Mouse (Mus musculus): ENCODE measurements around the gene Cacna1d. TPM values are rescaled to one million over a fixed set of nuclear protein-coding genes. Genes with fewer than 3 reads are reported as not detected.

Cacna1d gene
- polyA plus RNA-seq, 1 experiment from 2014 or later = 3.0 TPM

DNA sequence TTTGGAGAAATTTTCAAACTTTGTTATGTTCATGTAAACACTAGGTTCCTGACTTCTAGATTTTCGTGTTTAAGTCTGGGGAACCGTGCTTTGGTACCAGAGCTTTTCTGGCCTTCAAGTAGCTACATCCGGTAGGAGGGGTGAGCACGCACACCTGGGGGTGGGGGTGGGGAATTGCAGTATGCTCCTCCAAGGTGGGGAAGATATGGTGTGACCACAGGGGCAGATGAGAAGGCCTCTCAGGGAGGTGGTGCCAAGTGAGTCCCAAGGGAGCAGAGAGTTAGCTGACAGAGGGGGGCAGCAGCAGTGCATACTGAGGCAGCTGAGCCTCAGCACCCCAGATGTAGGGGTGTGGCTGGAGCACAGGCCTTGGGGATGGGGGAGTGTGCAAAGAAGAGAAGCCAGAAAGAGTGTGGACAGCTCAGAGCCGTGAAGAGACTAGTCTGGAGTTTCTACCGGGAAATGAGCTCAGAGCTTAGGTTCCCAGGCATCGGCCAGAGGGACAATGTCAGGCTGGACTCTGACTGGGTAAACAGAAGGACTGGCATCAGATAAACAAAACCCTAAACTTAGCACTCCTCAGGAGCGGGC lies 387.2 kb downstream of the Cacna1d start:
- no peak for ATAC-seq (ENCODE audit: insufficient number of reproducible peaks, insufficient read depth, low FRiP score, low TSS enrichment)
- H3K27ac ChIP-seq = no peak overlapping the region
- H3K9ac ChIP-seq = no peak overlapping the region
- H3K27me3 ChIP-seq = no peaks in the 10 kb centered on the region
- WGBS = 60% methylated on average over 8 of the region's 8 CpGs
- no peak overlapping the region for H3K4me3 ChIP-seq
- no peaks in the 10 kb centered on the region for H3K9me3 ChIP-seq
- no peak overlapping the region for H3K4me2 ChIP-seq (replicated peaks)
- H3K36me3 ChIP-seq = no peaks in the 10 kb centered on the region
- H3K4me1 ChIP-seq = no peaks in the 10 kb centered on the region

DNA sequence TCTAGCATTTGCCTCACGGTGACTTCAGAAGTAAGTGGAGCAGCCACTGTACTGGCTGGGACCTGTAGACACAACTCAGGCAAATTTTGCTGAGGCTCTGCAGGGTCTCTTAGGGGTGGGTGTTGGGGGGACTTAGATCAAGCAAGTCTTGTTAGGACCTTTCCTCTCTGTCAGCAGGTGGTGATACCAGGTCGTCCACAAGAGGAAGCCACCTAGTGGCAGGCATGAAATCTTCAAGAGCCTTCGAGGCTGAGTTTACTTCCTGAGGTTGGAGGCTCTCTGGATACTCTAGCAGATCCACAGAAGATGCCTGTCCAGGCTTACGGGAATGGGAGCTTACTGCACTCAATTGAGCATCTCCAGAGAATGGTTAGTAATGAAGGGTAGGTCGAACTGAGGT lies 394.0 kb downstream of the Cacna1d start:
- Histone ChIP-seq H3K27me3 (no peaks in the 10 kb centered on the region), H3K9me3 (no peaks in the 10 kb centered on the region), H3K4me1 (no peaks in the 10 kb centered on the region), H3K4me2 (replicated peaks) (no peak overlapping the region), H3K27ac (no peak overlapping the region), H3K4me3 (no peak overlapping the region), H3K9ac (no peak overlapping the region), H3K36me3 (no peaks in the 10 kb centered on the region)
- no peak for ATAC-seq (ENCODE audit: insufficient number of reproducible peaks, insufficient read depth, low FRiP score, low TSS enrichment)
- 52% methylated on average over 5 of the region's 5 CpGs for WGBS

DNA sequence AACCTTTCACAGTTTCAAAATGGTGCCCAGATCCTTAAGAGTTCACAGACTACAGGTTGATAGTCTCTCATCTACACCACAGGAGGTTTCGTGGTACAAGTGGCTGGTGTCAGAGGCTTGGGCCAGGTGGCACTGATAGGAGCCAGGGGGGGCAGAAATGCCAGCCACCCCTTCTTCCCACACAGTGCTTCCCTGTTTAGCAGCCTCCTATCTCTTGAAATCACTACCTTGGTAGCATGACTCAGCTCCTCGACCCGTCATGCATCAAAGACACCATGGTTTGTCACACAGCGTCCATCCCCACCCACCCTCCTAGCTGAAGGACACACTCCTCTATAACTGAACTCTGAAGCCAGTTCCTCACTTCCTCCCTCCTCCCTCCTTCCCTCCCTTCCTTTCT lies 398.8 kb downstream of the Cacna1d start:
- no peak overlapping the region for H3K9ac ChIP-seq
- no peaks in the 10 kb centered on the region for H3K4me1 ChIP-seq
- H3K9me3 ChIP-seq = no peaks in the 10 kb centered on the region
- 68% methylated on average over 4 of the region's 4 CpGs for WGBS
- no peaks in the 10 kb centered on the region for H3K36me3 ChIP-seq
- H3K27ac ChIP-seq = no peak overlapping the region
- H3K4me3 ChIP-seq = no peak overlapping the region
- no peaks in the 10 kb centered on the region for H3K27me3 ChIP-seq
- no peak for ATAC-seq (ENCODE audit: insufficient number of reproducible peaks, insufficient read depth, low FRiP score, low TSS enrichment)
- H3K4me2 ChIP-seq (replicated peaks) = no peak overlapping the region

DNA sequence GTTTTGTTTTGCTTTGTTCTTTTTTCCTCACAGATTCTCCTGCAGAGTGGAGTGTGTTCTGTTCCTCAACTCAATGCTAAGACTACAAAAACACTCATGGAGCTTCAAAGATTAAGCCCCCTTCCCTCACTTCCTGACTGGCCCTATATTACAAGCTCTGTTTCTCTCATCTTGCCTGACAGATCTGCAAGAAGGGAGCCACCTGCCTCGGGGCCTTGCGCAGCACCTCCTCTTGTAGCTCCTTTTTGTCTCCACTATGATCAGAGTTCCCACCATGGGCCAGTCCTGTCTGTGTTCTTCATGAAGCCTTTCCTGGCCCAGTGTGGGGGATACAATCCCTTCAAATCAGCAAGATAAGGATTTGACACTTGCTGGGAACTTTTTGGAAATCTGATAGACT lies 399.2 kb downstream of the Cacna1d start:
- no peaks in the 10 kb centered on the region for H3K27me3 ChIP-seq
- no peak overlapping the region for H3K4me3 ChIP-seq
- H3K27ac ChIP-seq = no peak overlapping the region
- WGBS = 72% methylated on average over 2 of the region's 2 CpGs
- ATAC-seq (ENCODE audit: insufficient number of reproducible peaks, insufficient read depth, low FRiP score, low TSS enrichment) = no peak
- H3K4me1 ChIP-seq = no peaks in the 10 kb centered on the region
- no peak overlapping the region for H3K4me2 ChIP-seq (replicated peaks)
- H3K9ac ChIP-seq = no peak overlapping the region
- H3K9me3 ChIP-seq = no peaks in the 10 kb centered on the region
- H3K36me3 ChIP-seq = no peaks in the 10 kb centered on the region

- Histone ChIP-seq H3K36me3 (no peaks in the 10 kb centered on the region), H3K9ac (no peak overlapping the region), H3K9me3 (no peaks in the 10 kb centered on the region), H3K27ac (no peak overlapping the region), H3K27me3 (no peaks in the 10 kb centered on the region), H3K4me3 (no peak overlapping the region), H3K4me1 (0 out of 2 replicates have a peak, but pooled peaks cover 5% of the 10 kb centered on the region), H3K4me2 (replicated peaks) (no peak overlapping the region)
- ATAC-seq (ENCODE audit: insufficient number of reproducible peaks, insufficient read depth, low FRiP score, low TSS enrichment) = no peak
- WGBS = 68% methylated on average over 4 of the region's 4 CpGs
These were observed 411.5 kb downstream of the Cacna1d start for GRCm38 (mm10) chr14:30079729-30080128.

DNA sequence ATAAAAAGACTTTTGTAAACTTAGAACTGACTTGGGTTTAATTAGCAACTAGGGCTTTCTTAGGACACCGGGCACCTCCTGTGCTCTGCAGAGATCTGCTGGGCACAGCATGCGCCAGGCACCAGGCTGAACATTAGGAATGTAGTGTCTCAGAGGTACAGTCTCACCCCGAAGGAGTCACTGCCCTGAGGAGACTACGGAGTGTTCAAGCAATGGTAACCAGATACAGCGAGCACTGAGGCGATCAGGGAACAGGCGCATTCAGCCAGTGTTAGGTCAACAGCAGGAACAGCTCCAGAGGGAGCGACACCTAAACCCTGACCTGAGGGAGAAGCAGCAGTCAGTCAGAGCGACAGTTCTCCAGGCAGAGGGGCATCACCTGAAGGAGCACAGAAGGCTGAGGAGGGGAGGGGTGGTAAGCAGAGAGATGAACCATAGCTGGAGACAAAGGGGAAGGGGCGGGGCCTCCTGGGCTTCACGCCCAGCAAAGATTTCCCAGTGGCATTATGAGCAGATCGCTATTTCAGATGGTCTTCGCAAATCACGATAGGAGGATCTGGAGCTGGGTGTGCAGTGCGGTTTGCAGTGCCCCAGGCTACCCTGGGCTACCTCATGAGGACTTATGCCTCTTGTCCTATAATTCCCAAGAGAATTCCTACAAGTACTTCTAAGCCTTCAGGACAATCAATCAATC lies 413.0 kb downstream of the Cacna1d start:
- Histone ChIP-seq H3K4me2 (replicated peaks) (no peak overlapping the region), H3K9me3 (no peaks in the 10 kb centered on the region), H3K9ac (no peak overlapping the region), H3K27me3 (no peaks in the 10 kb centered on the region), H3K27ac (no peak overlapping the region), H3K36me3 (no peaks in the 10 kb centered on the region), H3K4me3 (no peak overlapping the region), H3K4me1 (0 out of 2 replicates have a peak, but pooled peaks cover 5% of the 10 kb centered on the region)
- no peak for ATAC-seq (ENCODE audit: insufficient number of reproducible peaks, insufficient read depth, low FRiP score, low TSS enrichment)
- WGBS = 68% methylated on average over 15 of the region's 15 CpGs

DNA sequence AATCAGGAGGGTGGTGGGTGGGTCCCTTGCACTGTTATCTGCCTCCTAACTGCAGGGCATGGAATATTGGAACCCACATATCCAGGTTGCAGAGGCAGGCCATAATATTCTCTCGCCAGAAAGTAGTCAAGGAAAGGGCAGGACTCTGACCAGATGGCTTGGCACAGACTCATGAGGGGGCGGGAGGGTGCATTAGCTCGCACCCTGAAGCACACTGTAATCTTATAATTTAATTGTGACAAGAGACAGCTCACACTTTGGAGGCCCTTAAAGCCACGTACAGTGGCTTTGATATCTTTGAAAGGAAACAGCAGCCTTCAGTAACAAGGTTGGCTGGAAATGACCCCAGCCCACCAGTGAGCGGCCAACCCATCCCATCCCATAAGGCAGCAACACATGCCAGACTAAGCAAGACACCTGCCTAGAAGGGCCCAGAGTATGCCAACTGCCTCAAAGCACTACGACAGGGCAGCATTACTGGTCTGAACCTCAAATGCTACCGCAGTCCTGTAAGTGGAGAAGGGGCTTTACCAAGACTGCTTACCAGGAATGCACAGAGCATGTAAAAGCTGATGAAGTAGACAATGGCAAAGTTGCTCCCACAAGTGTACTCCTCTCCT lies 415.9 kb downstream of the Cacna1d start:
- no peaks in the 10 kb centered on the region for H3K36me3 ChIP-seq
- no peaks in the 10 kb centered on the region for H3K9me3 ChIP-seq
- WGBS = 80% methylated on average over 7 of the region's 7 CpGs
- no peak overlapping the region for H3K27ac ChIP-seq
- no peak overlapping the region for H3K9ac ChIP-seq
- no peak overlapping the region for H3K4me2 ChIP-seq (replicated peaks)
- no peak for ATAC-seq (ENCODE audit: insufficient number of reproducible peaks, insufficient read depth, low FRiP score, low TSS enrichment)
- H3K4me3 ChIP-seq = no peak overlapping the region
- H3K4me1 ChIP-seq = 0 out of 2 replicates have a peak, but pooled peaks cover 5% of the 10 kb centered on the region
- no peaks in the 10 kb centered on the region for H3K27me3 ChIP-seq

DNA sequence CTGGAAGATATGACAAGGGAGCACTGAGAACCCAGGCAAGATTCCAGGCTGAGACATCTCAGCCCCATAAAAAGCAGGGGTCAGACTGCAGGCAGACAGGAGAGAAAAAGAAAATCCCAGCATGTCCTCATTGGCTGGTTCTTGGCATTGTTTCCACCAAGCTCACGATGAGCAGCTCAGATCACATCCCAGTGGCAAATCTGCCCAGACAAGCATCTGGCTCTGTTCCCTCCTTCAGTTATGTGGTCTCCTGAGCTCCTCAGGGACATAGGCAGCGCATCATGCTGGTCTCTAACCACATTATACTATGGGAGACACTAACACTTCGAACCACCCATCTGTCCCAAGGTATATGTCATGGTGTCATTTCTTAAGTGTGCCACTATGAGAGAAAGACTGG lies 422.7 kb downstream of the Cacna1d start:
- H3K27me3 ChIP-seq = no peaks in the 10 kb centered on the region
- H3K4me3 ChIP-seq = no peak overlapping the region
- 74% methylated on average over 3 of the region's 3 CpGs for WGBS
- no peaks in the 10 kb centered on the region for H3K4me1 ChIP-seq
- no peak overlapping the region for H3K9ac ChIP-seq
- H3K36me3 ChIP-seq = no peaks in the 10 kb centered on the region
- ATAC-seq (ENCODE audit: insufficient number of reproducible peaks, insufficient read depth, low FRiP score, low TSS enrichment) = no peak
- H3K4me2 ChIP-seq (replicated peaks) = no peak overlapping the region
- H3K27ac ChIP-seq = no peak overlapping the region
- H3K9me3 ChIP-seq = no peaks in the 10 kb centered on the region

- WGBS = 90% methylated on average over 12 of the region's 12 CpGs
- Histone ChIP-seq H3K4me1 (no peaks in the 10 kb centered on the region), H3K27me3 (no peaks in the 10 kb centered on the region), H3K9ac (no peak overlapping the region), H3K4me3 (no peak overlapping the region), H3K9me3 (no peaks in the 10 kb centered on the region), H3K36me3 (no peaks in the 10 kb centered on the region), H3K4me2 (replicated peaks) (no peak overlapping the region), H3K27ac (no peak overlapping the region)
- no peak for ATAC-seq (ENCODE audit: insufficient number of reproducible peaks, insufficient read depth, low FRiP score, low TSS enrichment)
These were observed 424.5 kb downstream of the Cacna1d start for GRCm38 (mm10) chr14:30066752-30067151.

DNA sequence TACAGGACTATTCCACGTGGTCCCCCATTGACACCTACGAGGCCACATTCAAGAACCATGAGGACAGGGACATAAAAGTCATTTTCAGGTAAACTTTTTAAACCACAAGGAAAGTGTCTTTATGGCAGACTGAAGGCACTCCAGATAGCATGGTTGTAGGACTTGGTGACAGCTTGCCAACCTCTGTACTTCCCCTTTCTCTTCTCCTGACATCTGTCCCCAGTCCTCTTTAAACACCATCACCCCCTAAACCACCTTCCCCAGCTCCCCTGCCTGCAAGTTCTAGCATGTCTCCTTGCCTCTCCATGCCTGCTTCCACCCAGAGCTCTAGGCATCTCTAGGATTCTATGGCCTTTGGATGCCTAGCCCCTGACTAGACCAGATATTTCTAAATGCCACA lies 426.4 kb downstream of the Cacna1d start:
- WGBS = 81% methylated on average over 2 of the region's 2 CpGs
- Histone ChIP-seq H3K4me1 (no peaks in the 10 kb centered on the region), H3K9ac (no peak overlapping the region), H3K4me3 (no peak overlapping the region), H3K4me2 (replicated peaks) (no peak overlapping the region), H3K9me3 (no peaks in the 10 kb centered on the region), H3K36me3 (no peaks in the 10 kb centered on the region), H3K27me3 (no peaks in the 10 kb centered on the region), H3K27ac (no peak overlapping the region)
- ATAC-seq (ENCODE audit: insufficient number of reproducible peaks, insufficient read depth, low FRiP score, low TSS enrichment) = no peak

DNA sequence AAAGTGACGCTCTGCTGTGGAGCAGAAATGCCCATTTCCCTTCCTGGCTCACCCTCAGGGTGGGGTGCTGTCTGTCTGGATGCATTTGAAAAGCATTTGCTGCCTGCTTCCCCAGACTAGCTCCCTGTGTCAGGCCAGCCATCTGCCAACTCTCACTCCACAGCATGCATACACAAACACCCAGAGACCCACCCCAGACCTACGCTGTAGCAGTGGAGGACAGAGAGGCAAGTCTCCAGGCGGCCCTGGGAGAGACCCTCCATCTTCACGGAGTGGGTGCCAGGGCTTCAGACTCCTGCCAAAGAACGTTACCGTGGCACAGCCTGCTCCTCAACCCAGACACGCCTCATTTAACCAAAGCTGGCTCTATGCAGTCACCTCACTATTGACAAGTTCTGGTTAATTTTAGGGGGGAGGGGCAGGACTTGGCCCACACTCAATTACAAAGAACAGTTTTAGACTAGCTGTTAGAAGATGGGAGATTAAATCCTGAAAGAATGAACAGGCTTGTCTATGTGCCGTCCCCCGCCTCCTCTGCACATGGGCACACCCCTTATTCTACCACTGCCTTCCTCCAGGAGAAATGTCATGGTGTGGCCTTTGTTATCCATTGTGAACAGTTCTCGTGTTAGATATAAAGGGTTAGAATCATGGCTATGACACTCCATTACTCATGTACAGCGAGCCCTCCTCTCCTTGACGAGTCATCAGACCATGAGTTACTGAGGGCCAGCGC lies 435.1 kb downstream of the Cacna1d start:
- no peaks in the 10 kb centered on the region for H3K27me3 ChIP-seq
- H3K27ac ChIP-seq = no peak overlapping the region
- no peak for ATAC-seq (ENCODE audit: insufficient number of reproducible peaks, insufficient read depth, low FRiP score, low TSS enrichment)
- H3K9me3 ChIP-seq = no peaks in the 10 kb centered on the region
- WGBS = 65% methylated on average over 13 of the region's 13 CpGs
- H3K36me3 ChIP-seq = no peaks in the 10 kb centered on the region
- H3K4me2 ChIP-seq (replicated peaks) = no peak overlapping the region
- H3K9ac ChIP-seq = no peak overlapping the region
- H3K4me1 ChIP-seq = no peaks in the 10 kb centered on the region
- H3K4me3 ChIP-seq = no peak overlapping the region

GRCm38 (mm10) chr14:30054922-30055321 lies 436.3 kb downstream of the Cacna1d start:
- Histone ChIP-seq H3K36me3 (no peaks in the 10 kb centered on the region), H3K4me2 (replicated peaks) (no peak overlapping the region), H3K4me3 (no peak overlapping the region), H3K9me3 (no peaks in the 10 kb centered on the region), H3K4me1 (no peaks in the 10 kb centered on the region), H3K27me3 (no peaks in the 10 kb centered on the region), H3K9ac (no peak overlapping the region), H3K27ac (no peak overlapping the region)
- WGBS = 85% methylated on average over 7 of the region's 7 CpGs
- no peak for ATAC-seq (ENCODE audit: insufficient number of reproducible peaks, insufficient read depth, low FRiP score, low TSS enrichment)

Measured in embryonic facial prominence, embryonic 12.5 days (tissue).